Mouse (Mus musculus) thymus, adult 2 months (tissue): ENCODE data around the gene Timeless.

Experiments
- CTCF ChIP-seq: fragments of 200-500 bp; IDR thresholded peaks from 2 replicates; pipeline ENCODE4 v1.5.1; 2012; ENCODE audit warnings: mild to moderate bottlenecking, control low read depth, low read length, moderate library complexity, borderline replicate concordance; ENCODE audit not compliant: control insufficient read depth, poor library complexity, insufficient read depth; ENCODE audit errors: extremely low read depth
- POLR2A ChIP-seq: fragments of 200-500 bp; IDR thresholded peaks from 2 replicates; pipeline ENCODE4 v1.6.1; 2012; ENCODE audit warnings: mild to moderate bottlenecking, low read length, control low read depth, moderate library complexity; ENCODE audit not compliant: control insufficient read depth, poor library complexity, insufficient read depth; ENCODE audit errors: extremely low read depth

GRCm38 (mm10) chr10:128271883-128272282 lies 40.0 kb downstream of the Timeless start:
- TF ChIP-seq CTCF = no peak
- TF ChIP-seq POLR2A = no peak
